In genomic region chr2:154789977-154790655, GRCm38 (mm10) we compare ENCODE assay signal across 7 mouse cellular contexts. TPM values are rescaled to one million over a fixed set of nuclear protein-coding genes. Genes with fewer than 3 reads are reported as not detected.
DNase-seq lines count a peak whose midpoint lies in the region; ATAC-seq and TF ChIP-seq lines count a peak whose summit lies in the region.

No protein-coding gene starts in this region.

- ATAC-seq in lung, embryonic 15.5 days (ENCODE audit: borderline replicate concordance, extremely low read depth, low FRiP score, low TSS enrichment) = no peak
- no peak for ATAC-seq in forebrain, embryonic 15.5 days (replicated peaks)
- ATAC-seq in liver, postnatal 0 days = no peak
- no peak for ATAC-seq in activated CD4-positive, CD25-positive, alpha-beta regulatory T cell, adult 4 months
- ATAC-seq in monocyte, adult 5-6 weeks (replicated peaks; ENCODE audit: insufficient number of reproducible peaks, low FRiP score, low TSS enrichment, poor library complexity, severe bottlenecking) = no peak

- peak overlapping the region; percentile 17; the same call in 1 of the 2 replicates for H3K9ac ChIP-seq in lung, embryonic 15.5 days
- peak overlapping the region; percentile 43 for H3K9ac ChIP-seq in forebrain, embryonic 15.5 days (replicated peaks)
- H3K9ac ChIP-seq in liver, postnatal 0 days (replicated peaks) = peak overlapping the region; percentile 61

- peak overlapping the region; percentile 59 for H3K4me2 ChIP-seq in lung, embryonic 15.5 days
- H3K4me2 ChIP-seq in forebrain, embryonic 15.5 days (replicated peaks) = peak overlapping the region; percentile 81
- peak overlapping the region; percentile 66 for H3K4me2 ChIP-seq in liver, postnatal 0 days (ENCODE audit: low read depth, low read length)

- WGBS in lung, embryonic 15.5 days = 4% methylated on average over 14 of the region's 14 CpGs
- 24% methylated on average over 14 of the region's 14 CpGs for WGBS in bone marrow, adult 2 months
- 6% methylated on average over 14 of the region's 14 CpGs for WGBS in forebrain, embryonic 15.5 days
- WGBS in liver, postnatal 0 days (ENCODE audit: insufficient replicate concordance) = 15% methylated on average over 14 of the region's 14 CpGs

- no peak for TF ChIP-seq CTCF in bone marrow, adult 2 months (IDR thresholded peaks at IDR 0.05; ENCODE audit: control insufficient read depth, insufficient read depth, low read length)
- no peak for TF ChIP-seq CTCF in liver, postnatal 0 days (IDR thresholded peaks at IDR 0.05; ENCODE audit: low read depth)

- peak overlapping the region; percentile 41 for H3K4me3 ChIP-seq in lung, embryonic 15.5 days
- peak overlapping the region; percentile 59 for H3K4me3 ChIP-seq in bone marrow, adult 2 months (replicated peaks; ENCODE audit: control insufficient read depth, low read depth, low read length)
- H3K4me3 ChIP-seq in forebrain, embryonic 15.5 days = peak overlapping the region; percentile 92
- H3K4me3 ChIP-seq in liver, postnatal 0 days (ENCODE audit: low read depth, low read length) = peak overlapping the region; percentile 87

- no peaks in the 10 kb centered on the region for H3K27me3 ChIP-seq in lung, embryonic 15.5 days
- H3K27me3 ChIP-seq in forebrain, embryonic 15.5 days = no peaks in the 10 kb centered on the region
- H3K27me3 ChIP-seq in liver, postnatal 0 days (ENCODE audit: insufficient read depth, low read length) = no peaks in the 10 kb centered on the region

- no peak for TF ChIP-seq EP300 in liver, postnatal 0 days (IDR thresholded peaks at IDR 0.05; ENCODE audit: low read depth)

- no peak for TF ChIP-seq POLR2A in bone marrow, adult 2 months (IDR thresholded peaks at IDR 0.05; ENCODE audit: borderline replicate concordance, control insufficient read depth, low read depth, low read length)

- H3K36me3 ChIP-seq in lung, embryonic 15.5 days = no peaks in the 10 kb centered on the region
- no peaks in the 10 kb centered on the region for H3K36me3 ChIP-seq in forebrain, embryonic 15.5 days
- peaks cover 4% of the 10 kb centered on the region; the same call in 1 of the 2 replicates for H3K36me3 ChIP-seq in liver, postnatal 0 days (replicated peaks; ENCODE audit: insufficient read depth, low read length)

- peaks cover 24% of the 10 kb centered on the region for H3K4me1 ChIP-seq in lung, embryonic 15.5 days
- H3K4me1 ChIP-seq in bone marrow, adult 2 months (ENCODE audit: control insufficient read depth, insufficient read depth, low read length) = no peaks in the 10 kb centered on the region; the same call in 1 of the 2 replicates
- peaks cover 38% of the 10 kb centered on the region for H3K4me1 ChIP-seq in forebrain, embryonic 15.5 days
- H3K4me1 ChIP-seq in liver, postnatal 0 days (ENCODE audit: insufficient read depth) = peaks cover 51% of the 10 kb centered on the region

- no peak for DNase-seq in lung, postnatal 4 days
- DNase-seq in liver, postnatal 0 days = no peak

- no peaks in the 10 kb centered on the region for H3K9me3 ChIP-seq in lung, embryonic 15.5 days
- no peaks in the 10 kb centered on the region for H3K9me3 ChIP-seq in forebrain, embryonic 15.5 days
- H3K9me3 ChIP-seq in liver, postnatal 0 days (ENCODE audit: low read length) = no peaks in the 10 kb centered on the region

- peak overlapping the region; percentile 36; the same call in 1 of the 2 replicates for H3K27ac ChIP-seq in lung, embryonic 15.5 days
- H3K27ac ChIP-seq in bone marrow, adult 2 months (ENCODE audit: control insufficient read depth, insufficient read depth, low read depth, low read length, poor library complexity) = peak overlapping the region; percentile 1
- peak overlapping the region; percentile 100 for H3K27ac ChIP-seq in forebrain, embryonic 15.5 days (replicated peaks)
- H3K27ac ChIP-seq in liver, postnatal 0 days (ENCODE audit: low read depth) = peak overlapping the region; percentile 76

RNA-seq across cellular contexts. Expression of gene Raly, which starts 0.8 kb away (rescaled TPM):
- polyA plus RNA-seq in lung, embryonic 15.5 days (2015; fragmentation: Nextera tagmentation; extraction: Ambion mirVana) = 42.2 and 48.0 TPM in 2 replicates
- 97.9 and 104 TPM in 2 replicates for polyA plus RNA-seq in bone marrow, adult 2 months (2011; ENCODE audit: insufficient read depth, insufficient read length, low replicate concordance, missing spikeins)
- polyA plus RNA-seq in forebrain, embryonic 15.5 days (2015; fragmentation: Nextera tagmentation; extraction: Ambion mirVana) = 37.1 and 38.2 TPM in 2 replicates
- polyA plus RNA-seq in liver, postnatal 0 days (2015; fragmentation: Nextera tagmentation; extraction: Ambion mirVana) = 10.0 and 12.1 TPM in 2 replicates
- 10 to 100 TPM; 10.4 to 19.3 TPM for polyA plus RNA-seq in activated CD4-positive, CD25-positive, alpha-beta regulatory T cell, adult 4 months (2017; shearing (Covaris generic))
- 165 to 198 TPM (median 196 TPM) in 3 replicates for total RNA-seq in monocyte, adult 5-6 weeks (2017)

RNA-seq across cellular contexts. Expression of gene a, which starts 1.1 kb away (rescaled TPM):
- 0.24 TPM in 1 of 2 replicates, not detected in the other for polyA plus RNA-seq in lung, embryonic 15.5 days (2015; fragmentation: Nextera tagmentation; extraction: Ambion mirVana)
- not detected in 2 replicates for polyA plus RNA-seq in bone marrow, adult 2 months (2011; ENCODE audit: insufficient read depth, insufficient read length, low replicate concordance, missing spikeins)
- 0.50 and 0.55 TPM in 2 replicates for polyA plus RNA-seq in forebrain, embryonic 15.5 days (2015; fragmentation: Nextera tagmentation; extraction: Ambion mirVana)
- 0.31 TPM in 1 of 2 replicates, not detected in the other for polyA plus RNA-seq in liver, postnatal 0 days (2015; fragmentation: Nextera tagmentation; extraction: Ambion mirVana)
- polyA plus RNA-seq in activated CD4-positive, CD25-positive, alpha-beta regulatory T cell, adult 4 months (2017; shearing (Covaris generic)) = not detected
- not detected in 3 replicates for total RNA-seq in monocyte, adult 5-6 weeks (2017)

RNA-seq across cellular contexts. Expression of gene Gm14214, which starts 20.3 kb away (rescaled TPM):
- polyA plus RNA-seq in lung, embryonic 15.5 days (2015; fragmentation: Nextera tagmentation; extraction: Ambion mirVana) = not detected in 2 replicates
- not detected in 2 replicates for polyA plus RNA-seq in bone marrow, adult 2 months (2011; ENCODE audit: insufficient read depth, insufficient read length, low replicate concordance, missing spikeins)
- polyA plus RNA-seq in forebrain, embryonic 15.5 days (2015; fragmentation: Nextera tagmentation; extraction: Ambion mirVana) = not detected in 2 replicates
- polyA plus RNA-seq in liver, postnatal 0 days (2015; fragmentation: Nextera tagmentation; extraction: Ambion mirVana) = not detected in 2 replicates
- polyA plus RNA-seq in activated CD4-positive, CD25-positive, alpha-beta regulatory T cell, adult 4 months (2017; shearing (Covaris generic)) = 1 to 10 TPM in 1 of 2 experiments, not detected in 1; 1.4 TPM
- total RNA-seq in monocyte, adult 5-6 weeks (2017) = not detected in 3 replicates

Comparison
In these comparisons a context has a peak if more than half of its experiments do, and no peak if none do; other contexts are left out.
1. H3K27ac ChIP-seq: peak in every context shown above with its lines; median percentile 100 in forebrain, embryonic 15.5 days; 76 in liver, postnatal 0 days; 36 in lung, embryonic 15.5 days; 1 in bone marrow, adult 2 months.
2. H3K4me3 ChIP-seq: peak in every context shown above with its lines; median percentile 92 in forebrain, embryonic 15.5 days; 87 in liver, postnatal 0 days; 59 in bone marrow, adult 2 months; 41 in lung, embryonic 15.5 days.